Mouse (Mus musculus) liver, adult 2 months (tissue): ENCODE data around the gene Oat. TPM values are rescaled to one million over a fixed set of nuclear protein-coding genes. Genes with fewer than 3 reads are reported as not detected.

ENCODE experiments used
- DNase-seq: peaks from one replicate; pipeline ENCODE4 v3.0.0-alpha.2; 2011; ENCODE audit warnings: low read depth, low spot score; ENCODE audit errors: extremely low read depth
- H3K27ac ChIP-seq: fragments of 200-500 bp; replicated peaks from 2 replicates; pipeline ENCODE4 v1.5.1; 2012; ENCODE audit warnings: low read depth, mild to moderate bottlenecking, control low read depth, inconsistent platforms, low read length; ENCODE audit not compliant: insufficient read depth
- H3K27me3 ChIP-seq: fragments of 200-500 bp; 2 replicates; pipeline ENCODE4 v1.6.1; 2012; ENCODE audit warnings: mild to moderate bottlenecking, moderate library complexity, low read length, inconsistent platforms; ENCODE audit not compliant: control insufficient read depth, insufficient read depth
- H3K36me3 ChIP-seq: fragments of 200-500 bp; 2 replicates; pipeline ENCODE4 v1.6.1; 2012; ENCODE audit warnings: low read length, inconsistent platforms; ENCODE audit not compliant: control insufficient read depth, insufficient read depth
- H3K4me1 ChIP-seq: fragments of 200-500 bp; 2 replicates; pipeline ENCODE4 v1.6.1; 2011; ENCODE audit warnings: low read length; ENCODE audit not compliant: control insufficient read depth, insufficient read depth
- H3K4me3 ChIP-seq: fragments of 200-500 bp; 2 replicates; pipeline ENCODE4 v1.5.1; 2011; ENCODE audit warnings: low read depth, mild to moderate bottlenecking, control low read depth, low read length, moderate library complexity; ENCODE audit not compliant: insufficient read depth
- H3K79me2 ChIP-seq: fragments of 200-500 bp; 2 replicates; pipeline ENCODE4 v1.6.1; 2012; ENCODE audit warnings: inconsistent platforms, mild to moderate bottlenecking, low read length, moderate library complexity; ENCODE audit not compliant: control insufficient read depth, insufficient read depth
- H3K9ac ChIP-seq: fragments of 200-500 bp; 2 replicates; pipeline ENCODE4 v1.6.1; 2012; ENCODE audit warnings: low read depth, mild to moderate bottlenecking, control low read depth, inconsistent platforms, low read length
- CTCF ChIP-seq: fragments of 200-500 bp; IDR thresholded peaks from 2 replicates; pipeline ENCODE4 v1.5.1; 2011; ENCODE audit warnings: low read depth, low read length, control low read depth
- POLR2A ChIP-seq: fragments of 200-500 bp; IDR thresholded peaks from 2 replicates; pipeline ENCODE4 v1.6.1; 2011; ENCODE audit warnings: low read length, control low read depth; ENCODE audit not compliant: insufficient read depth; ENCODE audit errors: extremely low read depth
- WGBS: fragments of 180-500 bp; shearing (Covaris S2); methylation state at CpG from one replicate; pipeline ENCODE4 v1.1.7; 2018; 5-methylcytosine and 5-hydroxymethylcytosine counted together
- polyA plus RNA-seq: library from polyadenylated mRNA; depleted of rRNA; stranded (reverse); fragments of >200 nt; gene quantifications from 2 replicates; pipeline ENCODE4 v1.2.3, GENCODE M21; 2012
- total RNA-seq: library from RNA; depleted of rRNA; stranded (reverse); fragments of >200 nt; gene quantifications from 2 replicates; pipeline ENCODE4 v1.2.3, GENCODE M21; 2014

Gene Oat
- total and polyA plus RNA-seq, 2 experiments = 1,069 to 1,626 TPM

GRCm38 (mm10) chr7:132596557-132597250, 20.5 kb upstream of the Oat start:
- Histone ChIP-seq H3K79me2 (no peaks in the 10 kb centered on the region), H3K4me1 (no peaks in the 10 kb centered on the region), H3K9ac (no peak overlapping the region), H3K4me3 (peak overlapping the region; percentile 50; the same call in 1 of the 2 replicates), H3K27me3 (peaks cover 20% of the 10 kb centered on the region), H3K36me3 (no peaks in the 10 kb centered on the region), H3K27ac (no peak overlapping the region)
- no peak for TF ChIP-seq POLR2A
- TF ChIP-seq CTCF = 0 out of 2 replicates have a peak, but pooled peaks have one; percentile 15
- DNase-seq = no peak
- WGBS = 12% methylated on average over 26 of the region's 26 CpGs

- no peaks in the 10 kb centered on the region for H3K36me3 ChIP-seq
- H3K4me1 ChIP-seq = no peaks in the 10 kb centered on the region
- TF ChIP-seq CTCF = no peak
- H3K27me3 ChIP-seq = peaks cover 20% of the 10 kb centered on the region
- WGBS = 75% methylated on average over 3 of the region's 3 CpGs
- H3K9ac ChIP-seq = no peak overlapping the region
- H3K4me3 ChIP-seq = no peak overlapping the region
- no peak overlapping the region for H3K27ac ChIP-seq
- H3K79me2 ChIP-seq = no peaks in the 10 kb centered on the region
- no peak for DNase-seq
Measured at GRCm38 (mm10) chr7:132595787-132596186, 19.6 kb upstream of the Oat start.

GRCm38 (mm10) chr7:132594325-132594724, 18.1 kb upstream of the Oat start:
- Histone ChIP-seq H3K36me3 (no peaks in the 10 kb centered on the region), H3K9ac (no peak overlapping the region), H3K79me2 (no peaks in the 10 kb centered on the region), H3K27me3 (peaks cover 14% of the 10 kb centered on the region), H3K4me3 (no peak overlapping the region), H3K4me1 (no peaks in the 10 kb centered on the region), H3K27ac (no peak overlapping the region)
- DNase-seq = no peak
- 98% methylated on average over 2 of the region's 2 CpGs for WGBS
- TF ChIP-seq POLR2A (no peak), CTCF (no peak)

- no peak for DNase-seq
- Histone ChIP-seq H3K4me3 (no peak overlapping the region), H3K9ac (no peak overlapping the region), H3K36me3 (no peaks in the 10 kb centered on the region), H3K79me2 (no peaks in the 10 kb centered on the region), H3K27me3 (peaks cover 10% of the 10 kb centered on the region), H3K4me1 (no peaks in the 10 kb centered on the region), H3K27ac (no peak overlapping the region)
- 79% methylated on average over 2 of the region's 2 CpGs for WGBS
- TF ChIP-seq POLR2A (no peak), CTCF (no peak)
Measured at GRCm38 (mm10) chr7:132593762-132594161, 17.6 kb upstream of the Oat start.

GRCm38 (mm10) chr7:132589610-132590009, 13.4 kb upstream of the Oat start:
- no peaks in the 10 kb centered on the region; the same call in 1 of the 2 replicates for H3K27me3 ChIP-seq
- WGBS = 20% methylated on average over 5 of the region's 5 CpGs
- no peak overlapping the region for H3K9ac ChIP-seq
- H3K36me3 ChIP-seq = no peaks in the 10 kb centered on the region
- no peak overlapping the region for H3K27ac ChIP-seq
- H3K4me3 ChIP-seq = no peak overlapping the region
- peak; percentile 84 for DNase-seq
- no peaks in the 10 kb centered on the region for H3K79me2 ChIP-seq
- TF ChIP-seq CTCF = no peak
- TF ChIP-seq POLR2A = no peak
- H3K4me1 ChIP-seq = no peaks in the 10 kb centered on the region

GRCm38 (mm10) chr7:132587167-132587566, 11.0 kb upstream of the Oat start:
- Histone ChIP-seq H3K79me2 (no peaks in the 10 kb centered on the region), H3K36me3 (no peaks in the 10 kb centered on the region), H3K9ac (no peak overlapping the region), H3K4me1 (no peaks in the 10 kb centered on the region), H3K27me3 (no peaks in the 10 kb centered on the region; the same call in 1 of the 2 replicates), H3K27ac (no peak overlapping the region), H3K4me3 (no peak overlapping the region)
- TF ChIP-seq POLR2A (no peak), CTCF (no peak)
- DNase-seq = no peak
- 85% methylated on average over 5 of the region's 5 CpGs for WGBS
